Mouse (Mus musculus) CH12.LX (cell line): ENCODE results near the gene Fam184a. TPM values are rescaled to one million over a fixed set of nuclear protein-coding genes. Genes with fewer than 3 reads are reported as not detected.

Experiments
- DNase-seq: peaks from one replicate; pipeline ENCODE4 v3.0.0-alpha.2; 2013; ENCODE audit errors: extremely low read depth
- H3K27ac ChIP-seq: 2 replicates; pipeline ENCODE4 v1.5.1; 2012; ENCODE audit warnings: low read depth, mild to moderate bottlenecking, control low read depth, moderate library complexity; ENCODE audit not compliant: insufficient read depth
- H3K27me3 ChIP-seq: replicated peaks from 2 replicates; pipeline ENCODE3; 2012; ENCODE audit warnings: inconsistent platforms
- H3K36me3 ChIP-seq, 2 experiments: replicated peaks in 1 of 2; 2 replicates each; pipeline versions ENCODE3 to v1.6.1; 2012; ENCODE audit warnings: inconsistent platforms in 1 of 2, low read length in 1 of 2, mild to moderate bottlenecking in 1 of 2, mixed read lengths in 1 of 2, moderate library complexity in 1 of 2; ENCODE audit not compliant: control insufficient read depth in 1 of 2, insufficient read depth in 1 of 2
- H3K4me1 ChIP-seq, 2 experiments: 2 replicates each; pipeline ENCODE4 v1.6.1; 2012; ENCODE audit warnings: inconsistent platforms in 1 of 2, moderate library complexity in 1 of 2; ENCODE audit not compliant: insufficient read depth in 2 of 2, control insufficient read depth in 1 of 2
- H3K4me2 ChIP-seq: 2 replicates; pipeline ENCODE4 v1.6.1; 2012; ENCODE audit warnings: low read depth, mild to moderate bottlenecking, control low read depth; ENCODE audit not compliant: poor library complexity, insufficient read depth, severe bottlenecking
- H3K4me3 ChIP-seq, 3 experiments: fragments of 150-350 bp in 1 of 3; sonication (generic) in 1 of 3; replicated peaks in 1 of 3; 2 replicates each; pipeline versions ENCODE3 to v1.5.1; 2011 to 2012; ENCODE audit warnings: low read depth in 2 of 3, low read length in 2 of 3, mild to moderate bottlenecking in 2 of 3, moderate library complexity in 2 of 3, control low read depth in 1 of 3, improper control_type of control experiment in 1 of 3, inconsistent platforms in 1 of 3, mixed read lengths in 1 of 3; ENCODE audit not compliant: poor library complexity in 1 of 3
- H3K79me2 ChIP-seq: replicated peaks from 2 replicates; pipeline ENCODE4 v1.6.1; 2012; ENCODE audit warnings: mild to moderate bottlenecking, moderate library complexity; ENCODE audit not compliant: control insufficient read depth, poor library complexity, insufficient read depth, severe bottlenecking; ENCODE audit errors: extremely low read depth
- H3K9ac ChIP-seq: 2 replicates; pipeline ENCODE4 v1.6.1; 2012; ENCODE audit warnings: low read depth, mild to moderate bottlenecking, control low read depth, moderate library complexity; ENCODE audit not compliant: insufficient read depth
- H3K9me3 ChIP-seq: replicated peaks from 2 replicates; pipeline ENCODE3; 2012; ENCODE audit warnings: low read length, inconsistent platforms, mixed read lengths
- E2F4 ChIP-seq: IDR thresholded peaks from 2 replicates; pipeline ENCODE4 v1.6.1; 2011; ENCODE audit warnings: low read depth, low read length, improper control_type of control experiment; ENCODE audit not compliant: insufficient replicate concordance
- EP300 ChIP-seq: IDR thresholded peaks from 2 replicates; pipeline ENCODE4 v1.6.1; 2011; ENCODE audit warnings: low read length, improper control_type of control experiment
- ETS1 ChIP-seq: conservative IDR thresholded peaks from 2 replicates; pipeline ENCODE4 v1.6.1; 2012; ENCODE audit warnings: low read depth, mild to moderate bottlenecking, inconsistent platforms, low read length, improper control_type of control experiment, moderate library complexity
- GABPA ChIP-seq: IDR thresholded peaks from 2 replicates; pipeline ENCODE4 v1.6.1; 2012; ENCODE audit warnings: low read depth, low read length, improper control_type of control experiment, inconsistent platforms; ENCODE audit not compliant: insufficient replicate concordance
- JUN ChIP-seq: IDR thresholded peaks from 2 replicates; pipeline ENCODE4 v1.6.1; 2011; ENCODE audit warnings: low read depth, mild to moderate bottlenecking, low read length, improper control_type of control experiment, moderate library complexity; ENCODE audit not compliant: insufficient read depth
- KAT2A ChIP-seq: IDR thresholded peaks from 2 replicates; pipeline ENCODE4 v1.6.1; 2012; ENCODE audit warnings: low read length, improper control_type of control experiment, inconsistent platforms; ENCODE audit not compliant: insufficient replicate concordance
- MAFK ChIP-seq: IDR thresholded peaks from 2 replicates; pipeline ENCODE4 v1.6.1; 2011; ENCODE audit warnings: low read length, improper control_type of control experiment; ENCODE audit not compliant: insufficient replicate concordance
- MAX ChIP-seq: IDR thresholded peaks from 2 replicates; pipeline ENCODE4 v1.6.1; 2011; ENCODE audit warnings: low read length, improper control_type of control experiment
- MAZ ChIP-seq: IDR thresholded peaks from 2 replicates; pipeline ENCODE4 v1.6.1; 2012; ENCODE audit warnings: low read depth, mild to moderate bottlenecking, inconsistent platforms, low read length, improper control_type of control experiment, moderate library complexity
- MEF2A ChIP-seq: IDR thresholded peaks from 2 replicates; pipeline ENCODE4 v1.6.1; 2014; ENCODE audit warnings: low read depth, mild to moderate bottlenecking, inconsistent platforms, low read length, improper control_type of control experiment, borderline replicate concordance
- PAX5 ChIP-seq: IDR thresholded peaks from 2 replicates; pipeline ENCODE4 v1.6.1; 2012; ENCODE audit warnings: low read length, inconsistent platforms, mixed read lengths
- POLR2A ChIP-seq: IDR thresholded peaks from 2 replicates; pipeline ENCODE4 v1.6.1; 2011; ENCODE audit warnings: low read depth, mild to moderate bottlenecking, improper control_type of control experiment, low read length
- RAD21 ChIP-seq: IDR thresholded peaks from 2 replicates; pipeline ENCODE4 v1.6.1; 2011; ENCODE audit warnings: low read depth, mild to moderate bottlenecking, low read length, improper control_type of control experiment, moderate library complexity
- RCOR1 ChIP-seq: conservative IDR thresholded peaks from 2 replicates; pipeline ENCODE4 v1.6.1; 2012; ENCODE audit warnings: low read depth, mild to moderate bottlenecking, inconsistent platforms, low read length, improper control_type of control experiment
- TCF12 ChIP-seq: IDR thresholded peaks from 2 replicates; pipeline ENCODE4 v1.6.1; 2014; ENCODE audit warnings: low read depth, mild to moderate bottlenecking, inconsistent platforms, low read length, improper control_type of control experiment
- USF1 ChIP-seq: IDR thresholded peaks from 2 replicates; pipeline ENCODE4 v1.6.1; 2014; ENCODE audit warnings: low read depth, mild to moderate bottlenecking, inconsistent platforms, low read length, improper control_type of control experiment
- ZKSCAN1 ChIP-seq: IDR thresholded peaks from 2 replicates; pipeline ENCODE4 v1.6.1; 2012; ENCODE audit warnings: low read depth, inconsistent platforms, low read length, improper control_type of control experiment, borderline replicate concordance
- ZMIZ1 ChIP-seq: IDR thresholded peaks from 2 replicates; pipeline ENCODE4 v1.6.1; 2012; ENCODE audit warnings: low read depth, mild to moderate bottlenecking, inconsistent platforms, low read length, improper control_type of control experiment
- dilution Hi-C: fragments of 300-500 bp; cut with MboI; formaldehyde crosslinking; loops from 2 replicates; pipeline ENCODE4 v1.14.3; 2020; ENCODE audit warnings: low sequenced_read_pairs; ENCODE audit not compliant: extremely low pct_unique_long_range_greater_than_20kb, extremely low pct_ligation_motif_present
- in situ Hi-C: fragments of 300-500 bp; cut with MboI; formaldehyde crosslinking; loops from 3 replicates; pipeline ENCODE4 v1.14.3; 2019; ENCODE audit warnings: low sequenced_read_pairs, low pct_ligation_motif_present, low pct_unique_long_range_greater_than_20kb, mixed read lengths
- polyA plus RNA-seq: library from polyadenylated mRNA; unstranded; fragments of >175 nt; gene quantifications from 2 replicates; pipeline ENCODE4 v1.2.1, GENCODE M21; 2012; ENCODE audit warnings: low read depth; ENCODE audit not compliant: insufficient read length
- total RNA-seq, 2 experiments: library from RNA; depleted of rRNA; stranded (reverse); fragments of 300-350 nt in 1 of 2; fragments of >200 nt in 1 of 2; gene quantifications; 2 replicates each; pipeline ENCODE4 v1.2.3; 2012 to 2014

The Fam184a gene
- total and polyA plus RNA-seq, 3 experiments, result not detected

DNA sequence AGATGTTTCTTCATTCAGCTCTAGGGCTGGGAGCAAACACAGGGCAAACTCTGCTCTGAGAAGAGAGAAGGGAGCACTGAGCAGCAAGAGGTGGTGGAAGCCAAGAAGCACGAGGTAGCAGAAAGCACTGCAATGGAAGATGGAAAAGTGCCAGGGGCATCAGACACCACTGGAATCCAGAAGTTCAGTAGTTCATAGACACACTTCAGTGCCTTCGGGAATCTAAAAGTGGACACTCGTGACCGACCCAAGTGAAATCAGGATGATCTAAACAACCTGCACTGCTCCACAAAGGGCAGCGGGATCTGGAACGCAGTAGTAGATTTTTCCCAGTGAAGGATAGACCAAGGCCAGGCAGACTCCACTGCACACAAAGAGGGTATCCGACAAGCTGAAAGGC, 18.6 kb downstream of the Fam184a start:
- in situ Hi-C loops (no loop called here), dilution Hi-C loops (no loop called here)
- Histone ChIP-seq H3K9me3 (no peaks in the 10 kb centered on the region), H3K4me2 (no peak overlapping the region), H3K4me1 (no peaks in the 10 kb centered on the region), H3K27me3 (no peaks in the 10 kb centered on the region), H3K79me2 (no peaks in the 10 kb centered on the region), H3K9ac (no peak overlapping the region), H3K4me3 (no peak overlapping the region), H3K36me3 (no peaks in the 10 kb centered on the region), H3K27ac (no peak overlapping the region)
- no peak for DNase-seq
- TF ChIP-seq EP300 (no peak), GABPA (no peak), TCF12 (no peak), MAZ (no peak), MAX (no peak), USF1 (no peak)

DNA sequence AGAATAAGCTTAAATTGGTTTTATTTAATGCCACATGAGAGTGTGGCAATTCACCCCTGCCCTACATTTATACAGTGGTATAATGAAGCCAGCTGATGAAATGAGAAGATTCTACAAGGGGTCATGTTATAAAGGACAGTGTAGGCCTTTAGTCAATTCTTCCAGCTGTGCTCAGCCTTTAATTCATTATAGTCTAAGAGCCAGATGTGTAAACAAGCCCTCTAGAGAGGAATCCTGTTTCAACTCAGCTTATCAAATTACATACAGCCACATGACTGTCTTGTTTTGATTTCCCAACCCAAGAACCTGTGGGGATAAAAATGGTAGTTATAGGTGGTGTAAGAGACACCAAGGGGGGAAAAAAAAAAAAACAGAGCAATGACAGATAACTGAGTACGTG, 22.0 kb downstream of the Fam184a start:
- no peak overlapping the region for H3K4me2 ChIP-seq
- no peaks in the 10 kb centered on the region for H3K36me3 ChIP-seq
- no peak overlapping the region for H3K4me3 ChIP-seq
- H3K4me1 ChIP-seq, result no peaks in the 10 kb centered on the region
- in situ Hi-C loops (no loop called here), dilution Hi-C loops (no loop called here)
- H3K27ac ChIP-seq, result no peak overlapping the region
- no peaks in the 10 kb centered on the region for H3K79me2 ChIP-seq
- no peak overlapping the region for H3K9ac ChIP-seq
- no peaks in the 10 kb centered on the region for H3K27me3 ChIP-seq
- no peak for TF ChIP-seq PAX5
- no peak for TF ChIP-seq POLR2A
- no peak for TF ChIP-seq RCOR1
- no peak for TF ChIP-seq MAZ
- no peak for TF ChIP-seq E2F4
- TF ChIP-seq JUN, result no peak
- TF ChIP-seq MAFK, result no peak
- no peak for TF ChIP-seq USF1
- TF ChIP-seq MEF2A, result no peak
- no peak for TF ChIP-seq KAT2A
- no peak for TF ChIP-seq ETS1
- no peak for TF ChIP-seq ZKSCAN1
- no peak for TF ChIP-seq RAD21
- TF ChIP-seq GABPA, result no peak
- no peak for TF ChIP-seq ZMIZ1
- DNase-seq, result no peak
- no peaks in the 10 kb centered on the region for H3K9me3 ChIP-seq
